Mouse (Mus musculus) gastrocnemius, postnatal 10 days (tissue): Measurements from ENCODE around the gene Itpk1. TPM values are rescaled to one million over a fixed set of nuclear protein-coding genes. Genes with fewer than 3 reads are reported as not detected.

Experiments used
- DNase-seq: peaks from one replicate; pipeline ENCODE4 v3.0.0; 2021; ENCODE audit warnings: mixed read lengths
- long read RNA-seq, 2 experiments: library from polyadenylated mRNA; stranded (forward); transcript quantifications; one replicate each; pipeline ENCODE4 v2.0.0; 2021
- total RNA-seq, 2 experiments: library from RNA; stranded (reverse); gene quantifications; 2 replicates each; pipeline ENCODE4 v1.2.3; 2021

Gene Itpk1
- total RNA-seq = 1 to 10 TPM; 5.6 to 6.0 TPM
- long read RNA-seq, experiment 1, partial matches to known transcripts = 0 of 5 reads
- long read RNA-seq, experiment 1, other reads (novel, unspliced or antisense) = 1 of 5 reads
- long read RNA-seq, experiment 2, transcript Itpk1-201 (10 exons, 2,918 nt) = major isoform, 8 of 10 reads
- long read RNA-seq, experiment 2, partial matches to known transcripts = 0 of 10 reads
- long read RNA-seq, experiment 2, other reads (novel, unspliced or antisense) = 2 of 10 reads

GRCm38 (mm10) chr12:102704457-102705198, at the start of gene Itpk1:
TSS of gene Itpk1 (minus strand) at chr12:102704930.
- peak; percentile 67 for DNase-seq

DNA sequence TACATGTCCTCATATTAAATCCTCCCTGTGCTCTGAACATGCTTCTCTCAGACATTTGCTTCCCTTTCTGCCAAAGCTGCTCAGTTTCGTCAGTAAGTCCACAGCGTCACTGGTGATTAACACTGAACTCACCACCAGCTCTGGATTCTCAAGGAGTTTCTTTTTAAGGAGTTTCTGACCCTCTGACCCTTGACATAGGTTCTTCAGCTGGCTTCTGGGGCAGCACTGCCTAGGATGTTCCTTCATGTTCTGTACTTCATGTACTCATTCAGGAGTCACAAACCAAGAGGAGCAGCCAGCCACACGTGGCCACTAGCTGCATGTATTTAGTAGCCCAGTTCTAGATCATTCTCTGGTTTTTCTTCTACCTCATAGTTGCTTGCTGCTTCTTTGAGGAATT, 43.5 kb upstream of the Itpk1 start:
- DNase-seq = no peak

DNA sequence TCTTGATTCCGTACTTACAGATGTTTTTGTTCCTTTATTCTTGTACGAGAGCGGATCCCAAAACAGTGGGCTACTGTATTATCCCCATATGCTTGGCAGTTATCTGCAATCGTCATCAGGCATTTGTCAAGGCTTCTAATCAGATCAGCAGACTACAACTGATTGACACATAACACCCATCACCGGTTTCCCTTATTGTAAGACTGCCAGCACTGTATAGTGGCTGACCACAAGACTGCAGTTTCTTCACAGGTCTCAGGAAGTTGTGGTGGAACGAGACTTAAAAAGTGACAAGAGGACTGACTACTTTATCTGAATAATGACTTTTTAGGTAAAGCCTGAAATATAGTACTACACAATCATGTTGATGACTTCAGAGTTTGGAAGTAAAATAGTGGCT, 40.1 kb upstream of the Itpk1 start:
- DNase-seq = no peak

- DNase-seq = peak; percentile 85
These were observed 39.2 kb upstream of the Itpk1 start, which contains the start of the genes Moap1 and Tmem251 for GRCm38 (mm10) chr12:102743589-102744574. TSS of gene Moap1 (minus strand) at chr12:102743661. TSS of gene Tmem251 (plus strand) at chr12:102743762.

GRCm38 (mm10) chr12:102743036-102743588, 38.4 kb upstream of the Itpk1 start:
- DNase-seq = no peak

GRCm38 (mm10) chr12:102742056-102742455, 37.3 kb upstream of the Itpk1 start:
- DNase-seq = no peak

DNA sequence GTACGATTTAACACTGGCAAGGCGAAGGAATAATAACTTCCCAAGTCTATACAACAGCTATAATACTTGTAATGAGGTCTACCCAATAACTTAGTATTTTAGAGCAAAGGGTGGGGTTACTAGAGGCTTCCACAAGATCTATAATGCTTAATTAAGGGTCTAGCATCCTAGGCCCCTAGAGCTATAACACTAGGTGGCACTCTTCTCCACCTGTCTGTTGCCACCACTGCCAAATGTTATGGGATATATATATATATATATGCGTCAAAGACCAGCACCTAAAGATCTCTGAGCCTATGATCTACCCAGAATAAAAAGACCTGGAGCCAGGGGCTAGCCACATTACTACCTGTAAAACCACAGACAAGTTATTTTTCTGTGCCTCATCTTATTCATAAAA, 35.6 kb upstream of the Itpk1 start:
- DNase-seq = no peak

GRCm38 (mm10) chr12:102739096-102739495, 34.4 kb upstream of the Itpk1 start:
- no peak for DNase-seq

- peak; percentile 69 for DNase-seq
These were observed 28.7 kb upstream of the Itpk1 start for GRCm38 (mm10) chr12:102733381-102733780.

DNA sequence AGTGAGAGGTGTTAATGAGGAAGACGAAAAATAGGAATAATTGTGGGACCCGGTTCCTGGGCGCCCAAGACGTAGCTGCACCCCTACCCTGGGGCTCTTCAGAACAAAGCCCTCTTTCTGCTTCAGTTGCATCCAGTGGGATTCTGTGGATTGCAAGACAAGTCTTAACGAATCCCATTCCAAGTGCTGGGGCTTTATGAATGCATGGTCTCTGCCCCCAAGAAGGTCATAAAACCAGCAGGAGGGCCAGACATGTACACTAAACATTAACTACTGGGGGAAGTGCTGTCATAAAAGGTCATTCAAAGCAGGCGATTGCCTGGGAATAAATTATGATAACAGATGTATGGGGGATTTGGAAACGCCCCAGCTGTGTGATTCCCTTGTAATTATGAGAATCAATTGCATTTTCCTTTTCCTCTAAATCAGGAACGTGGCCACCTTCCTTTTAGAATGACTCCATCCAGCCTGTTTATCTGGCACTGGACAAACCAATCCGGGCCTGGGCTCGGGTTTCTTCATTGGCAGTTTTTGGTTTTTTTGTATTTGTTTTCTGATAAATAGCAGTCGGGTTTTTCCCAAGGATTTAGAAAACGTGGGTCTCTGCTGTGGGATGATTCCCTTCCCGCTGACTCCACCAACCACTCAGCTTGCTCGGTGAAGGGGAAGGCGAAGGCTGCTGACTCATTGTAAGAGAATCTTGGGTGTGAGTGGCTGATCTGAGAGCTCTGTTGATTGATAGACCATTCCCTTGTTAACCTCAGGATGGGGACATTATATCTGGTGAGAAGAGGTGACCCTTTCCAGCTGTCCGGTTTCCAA, 26.3 kb upstream of the Itpk1 start:
- DNase-seq = no peak

DNA sequence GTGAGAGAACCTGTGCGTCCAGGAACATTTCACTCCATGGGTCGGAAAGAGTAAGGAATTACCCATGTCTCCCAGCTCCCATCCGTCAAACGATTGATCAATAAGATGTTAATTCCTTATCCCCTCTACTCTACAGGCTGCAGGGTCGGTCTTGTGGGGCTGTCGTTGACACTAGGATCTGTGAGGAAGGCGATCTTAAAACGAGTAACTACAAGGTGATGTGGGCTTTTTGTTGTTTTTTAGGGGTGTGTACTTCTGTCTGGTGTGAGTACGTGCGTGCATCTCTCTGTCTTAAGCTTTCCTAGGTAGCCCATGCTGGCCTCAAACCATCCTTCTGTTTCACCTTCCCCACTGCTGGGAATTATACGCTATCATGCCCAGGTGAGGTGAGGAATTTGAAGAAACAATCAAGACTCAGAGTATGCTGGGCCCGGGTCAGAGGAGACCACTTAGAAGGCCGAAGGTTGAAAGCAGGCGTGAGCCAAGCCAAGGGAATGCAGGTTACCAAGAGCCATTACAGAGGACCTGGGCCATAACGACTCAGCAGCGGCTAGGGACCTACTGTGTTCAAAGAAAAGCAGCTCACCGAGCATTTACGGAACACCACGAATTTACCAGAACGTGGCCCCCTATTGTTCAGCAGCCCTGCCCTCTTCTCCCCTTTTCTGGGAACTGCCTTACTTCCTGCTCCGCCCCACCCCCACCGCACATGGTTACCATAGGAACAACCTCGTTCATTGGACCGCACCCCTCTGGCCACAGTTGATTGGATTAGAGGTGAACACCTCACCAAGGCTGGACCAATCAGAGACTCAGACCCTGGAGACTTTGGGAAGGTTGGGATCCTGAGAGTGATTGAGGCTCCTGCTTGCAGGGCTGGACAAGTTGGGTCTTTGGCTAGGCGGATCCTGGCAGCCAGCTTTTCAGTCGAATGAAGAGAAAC, 25.4 kb upstream of the Itpk1 start:
- DNase-seq = peak; percentile 26

DNA sequence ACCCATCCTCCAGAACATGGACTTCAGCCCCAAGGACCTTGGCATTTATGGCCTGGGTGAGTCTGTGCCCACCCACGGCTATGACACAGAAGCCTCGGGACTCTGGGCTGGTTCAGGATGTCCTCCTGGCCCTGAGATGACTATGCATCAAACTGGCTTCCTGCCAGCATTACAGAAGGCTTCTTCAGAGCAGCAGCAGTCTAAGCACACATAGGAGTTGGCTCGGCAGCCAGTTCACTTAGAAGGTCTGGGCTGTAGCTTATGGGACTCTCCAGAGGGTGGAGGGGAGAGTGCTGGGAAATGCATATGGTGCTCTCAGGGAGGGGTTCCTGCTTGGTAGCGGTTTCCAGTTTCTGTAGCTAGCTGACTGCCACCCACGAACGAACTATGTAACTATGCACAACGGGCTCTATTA, 21.0 kb upstream of the Itpk1 start:
- DNase-seq = no peak

DNA sequence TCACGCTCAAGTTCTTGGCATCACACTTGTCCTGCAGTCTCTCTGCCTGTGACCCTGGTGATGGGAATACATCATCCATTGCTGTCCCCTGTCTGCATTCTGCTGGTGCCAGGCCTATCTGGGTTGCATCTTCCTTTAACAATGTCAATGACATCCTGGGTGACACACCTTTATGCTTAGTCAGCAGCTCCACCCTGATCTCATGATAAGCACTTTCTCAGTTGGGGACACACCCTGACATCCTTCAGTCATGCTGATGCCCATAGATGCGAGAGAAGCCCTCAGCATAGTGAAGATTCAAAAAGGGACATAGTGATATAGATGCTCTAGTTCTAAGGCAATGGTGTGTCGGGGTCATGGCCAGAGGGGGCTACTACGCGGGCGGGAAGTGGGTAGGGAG, 20.4 kb upstream of the Itpk1 start:
- no peak for DNase-seq

GRCm38 (mm10) chr12:102723861-102724260, 19.1 kb upstream of the Itpk1 start:
- no peak for DNase-seq

DNA sequence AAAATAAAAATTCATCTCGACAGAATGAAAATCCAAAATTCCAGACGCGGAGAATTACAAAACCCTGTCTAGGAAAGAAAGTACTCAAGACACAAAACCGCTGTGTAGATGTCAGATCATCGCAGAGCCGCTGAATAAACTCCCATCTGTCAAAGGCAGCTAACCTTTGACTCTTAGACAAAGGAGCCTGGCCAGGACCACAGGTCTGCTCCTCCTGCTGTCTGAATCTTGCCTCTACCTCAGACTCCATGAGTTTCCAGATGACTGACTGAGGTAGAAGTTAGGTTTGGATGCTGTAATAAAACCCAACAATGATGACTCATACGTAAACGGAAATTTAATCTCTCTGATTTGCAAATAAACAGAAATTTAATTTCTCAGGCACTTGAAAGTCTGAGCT, 18.2 kb upstream of the Itpk1 start:
- DNase-seq = no peak

GRCm38 (mm10) chr12:102722451-102722850, 17.7 kb upstream of the Itpk1 start:
- no peak for DNase-seq

DNA sequence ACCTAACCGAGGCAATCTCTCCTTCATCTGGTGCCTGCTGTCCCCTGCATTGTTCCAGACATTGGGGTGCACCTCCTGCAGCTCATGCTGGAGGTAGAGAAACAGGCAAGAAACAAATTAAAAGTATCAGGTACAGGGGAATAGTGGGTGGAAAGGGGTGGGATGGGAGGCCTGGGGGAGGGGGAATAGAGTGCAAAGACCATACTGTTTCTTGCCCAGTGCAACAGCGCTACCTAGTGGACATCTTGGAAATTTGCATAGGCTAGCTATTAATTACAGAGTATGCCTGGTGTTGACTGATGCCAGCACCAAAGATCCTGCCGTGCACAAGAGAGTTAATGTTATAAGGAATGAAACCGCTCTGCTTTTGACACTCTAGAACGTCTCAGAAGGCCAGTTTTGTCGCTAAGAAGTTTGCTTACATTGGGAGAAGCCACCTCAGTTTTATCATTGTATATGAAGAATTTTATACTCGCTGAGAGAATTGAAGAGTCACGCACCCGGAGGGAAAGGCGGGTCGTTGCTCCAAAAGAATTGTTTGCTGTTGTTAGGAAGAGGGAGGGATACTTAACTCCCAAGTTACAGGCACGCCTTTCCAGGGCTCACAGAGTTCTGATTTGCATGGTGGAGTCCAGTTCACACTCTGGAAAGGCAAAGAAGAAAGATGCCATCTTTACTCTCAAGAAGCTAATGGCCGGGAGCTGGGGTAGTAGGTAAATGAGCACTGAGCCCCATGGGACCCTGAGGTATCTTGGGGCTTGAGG, 15.0 kb upstream of the Itpk1 start:
- DNase-seq = peak; percentile 29

DNA sequence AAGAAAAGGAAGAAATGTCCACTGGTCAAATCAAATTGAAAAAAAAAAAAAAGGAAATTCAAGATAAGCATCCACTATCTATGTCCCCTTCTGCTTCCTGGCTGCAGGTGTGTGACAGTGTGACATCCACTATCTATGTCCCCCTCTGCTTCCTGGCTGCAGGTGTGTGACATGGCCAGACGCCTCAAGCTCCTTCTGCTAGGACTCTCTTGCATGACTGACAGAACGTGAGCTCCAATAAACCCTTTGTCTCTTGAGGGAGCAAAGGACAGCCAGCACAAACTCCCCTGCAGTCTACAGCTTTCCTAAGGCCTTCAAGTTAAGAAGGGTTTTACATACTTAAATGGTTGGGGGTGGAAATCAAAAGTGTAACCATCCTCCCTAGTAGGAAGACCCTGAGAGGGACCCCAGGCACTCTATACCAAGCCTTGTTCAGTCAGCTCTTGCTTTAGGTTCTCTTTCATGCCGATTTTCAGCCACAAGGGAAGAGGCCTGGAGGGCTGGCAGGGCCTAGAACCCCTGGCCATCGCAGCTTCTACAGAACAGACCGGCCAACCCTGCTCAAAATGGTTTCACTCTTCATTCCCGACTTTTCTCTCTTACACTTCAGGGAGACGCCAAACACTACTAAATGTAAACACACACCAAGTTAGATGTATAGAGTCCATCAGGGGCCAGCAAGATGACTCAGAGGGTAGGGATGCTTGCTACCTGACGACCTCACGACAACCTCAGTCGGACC, 10.1 kb upstream of the Itpk1 start:
- DNase-seq = no peak

- DNase-seq = no peak
These were observed 9.4 kb upstream of the Itpk1 start for GRCm38 (mm10) chr12:102714116-102714515.
